Mouse (Mus musculus) midbrain, embryonic 13.5 days (tissue): ENCODE data around the gene Il17d. TPM values are rescaled to one million over a fixed set of nuclear protein-coding genes. Genes with fewer than 3 reads are reported as not detected.

Source experiments
- ATAC-seq: fragments of 200-750 bp; cut with Nextera tagmentation; 2 replicates; pipeline ENCODE4 v1.8.0; 2017; ENCODE audit warnings: mild to moderate bottlenecking, moderate TSS enrichment, moderate library complexity
- H3K27ac ChIP-seq: fragments of 300-500 bp; sonication (generic); 2 replicates; pipeline ENCODE4 v1.5.1; 2015; ENCODE audit warnings: inconsistent platforms, mild to moderate bottlenecking, moderate library complexity
- H3K27me3 ChIP-seq: fragments of 300-500 bp; sonication (generic); 2 replicates; pipeline ENCODE4 v1.6.1; 2015; ENCODE audit warnings: mild to moderate bottlenecking, inconsistent platforms
- H3K36me3 ChIP-seq: fragments of 300-500 bp; sonication (generic); 2 replicates; pipeline ENCODE4 v1.6.1; 2015; ENCODE audit warnings: mild to moderate bottlenecking, inconsistent platforms
- H3K4me1 ChIP-seq: fragments of 300-500 bp; sonication (generic); replicated peaks from 2 replicates; pipeline ENCODE4 v1.6.1; 2015; ENCODE audit warnings: inconsistent platforms
- H3K4me2 ChIP-seq: fragments of 300-500 bp; sonication (generic); replicated peaks from 2 replicates; pipeline ENCODE4 v1.6.1; 2015; ENCODE audit warnings: moderate library complexity, mild to moderate bottlenecking, inconsistent platforms
- H3K4me3 ChIP-seq: fragments of 300-500 bp; sonication (generic); replicated peaks from 2 replicates; pipeline ENCODE4 v1.5.1; 2015; ENCODE audit warnings: mild to moderate bottlenecking, inconsistent platforms
- H3K9ac ChIP-seq: fragments of 300-500 bp; sonication (generic); replicated peaks from 2 replicates; pipeline ENCODE4 v1.6.1; 2015; ENCODE audit warnings: mild to moderate bottlenecking, inconsistent platforms
- H3K9me3 ChIP-seq: fragments of 300-500 bp; sonication (generic); 2 replicates; pipeline ENCODE4 v1.6.1; 2016; ENCODE audit warnings: mild to moderate bottlenecking, inconsistent platforms
- WGBS: fragments of 180-500 bp; shearing (Covaris S2); methylation state at CpG from one replicate; pipeline ENCODE4 v1.1.7; 2015; 5-methylcytosine and 5-hydroxymethylcytosine counted together
- polyA plus RNA-seq: library from polyadenylated mRNA; unstranded; fragments of >200 nt; fragmentation: Nextera tagmentation; extraction: Ambion mirVana; gene quantifications from 2 replicates; pipeline ENCODE4 v1.2.1, GENCODE M21; 2015

Gene Il17d
- polyA plus RNA-seq, 1 experiment from 2014 or later = 4.4 TPM

- Histone ChIP-seq H3K36me3 (peaks cover 5% of the 10 kb centered on the region; the same call in 1 of the 2 replicates), H3K4me1 (no peaks in the 10 kb centered on the region), H3K27ac (no peak overlapping the region), H3K4me3 (no peak overlapping the region), H3K27me3 (no peaks in the 10 kb centered on the region), H3K9me3 (no peaks in the 10 kb centered on the region), H3K4me2 (no peak overlapping the region), H3K9ac (no peak overlapping the region)
- no peak for ATAC-seq
- WGBS = 88% methylated on average over 1 of the region's 1 CpGs
Observed at GRCm38 (mm10) chr14:57556922-57557321, 32.3 kb downstream of the Il17d start.

- ATAC-seq = no peak
- H3K4me3 ChIP-seq = no peak overlapping the region
- no peak overlapping the region for H3K9ac ChIP-seq
- H3K36me3 ChIP-seq = no peaks in the 10 kb centered on the region
- WGBS = 95% methylated on average over 6 of the region's 6 CpGs
- peaks cover 2% of the 10 kb centered on the region for H3K4me1 ChIP-seq
- H3K27me3 ChIP-seq = no peaks in the 10 kb centered on the region
- H3K4me2 ChIP-seq = no peak overlapping the region
- no peaks in the 10 kb centered on the region for H3K9me3 ChIP-seq
- H3K27ac ChIP-seq = no peak overlapping the region
Observed at GRCm38 (mm10) chr14:57565626-57566025, 41.0 kb downstream of the Il17d start.

- peak within 1 kb of the TSS; percentile 50 for H3K4me3 ChIP-seq
- WGBS = 10% methylated on average over 35 of the region's 35 CpGs
Observed at GRCm38 (mm10) chr14:57571155-57572133, 46.9 kb downstream of the Il17d start, which contains the start of gene Eef1akmt1. Eef1akmt1 (minus strand) TSS chr14:57571612.

GRCm38 (mm10) chr14:57574792-57575587 lies 50.4 kb downstream of the Il17d start:
- peaks cover 8% of the 10 kb centered on the region for H3K36me3 ChIP-seq
- H3K9ac ChIP-seq = no peak overlapping the region
- H3K4me2 ChIP-seq = no peak overlapping the region
- H3K9me3 ChIP-seq = no peaks in the 10 kb centered on the region
- peaks cover 6% of the 10 kb centered on the region for H3K4me1 ChIP-seq
- H3K27ac ChIP-seq = no peak overlapping the region
- no peak for ATAC-seq
- H3K27me3 ChIP-seq = no peaks in the 10 kb centered on the region
- H3K4me3 ChIP-seq = no peak overlapping the region
- 91% methylated on average over 6 of the region's 6 CpGs for WGBS

More at GRCm38 (mm10) chr14:57571155-57572133, 46.9 kb downstream of the Il17d start, which contains the start of gene Eef1akmt1:
- H3K4me2 ChIP-seq = peak within 1 kb of the TSS; percentile 63
- H3K9me3 ChIP-seq = no peaks in the 10 kb centered on the region
- peak within 1 kb of the TSS; percentile 73 for H3K9ac ChIP-seq
- peak; percentile 100 for ATAC-seq
- H3K27me3 ChIP-seq = no peaks in the 10 kb centered on the region
- H3K36me3 ChIP-seq = 0 out of 2 replicates have a peak, but pooled peaks cover under 1% of the 10 kb centered on the region
- peaks cover 6% of the 10 kb centered on the region for H3K4me1 ChIP-seq
- H3K27ac ChIP-seq = peak within 1 kb of the TSS; percentile 69; the same call in 1 of the 2 replicates

- Histone ChIP-seq H3K4me3 (no peak overlapping the region), H3K27ac (no peak overlapping the region), H3K4me2 (no peak overlapping the region), H3K4me1 (no peaks in the 10 kb centered on the region), H3K27me3 (no peaks in the 10 kb centered on the region), H3K9me3 (no peaks in the 10 kb centered on the region), H3K9ac (no peak overlapping the region), H3K36me3 (peaks cover 14% of the 10 kb centered on the region)
- 96% methylated on average over 2 of the region's 2 CpGs for WGBS
- ATAC-seq = no peak
Observed at GRCm38 (mm10) chr14:57576364-57577060, 51.9 kb downstream of the Il17d start.

GRCm38 (mm10) chr14:57591830-57592229 lies 67.3 kb downstream of the Il17d start:
- peaks cover 73% of the 10 kb centered on the region for H3K36me3 ChIP-seq
- no peak overlapping the region for H3K27ac ChIP-seq
- H3K27me3 ChIP-seq = no peaks in the 10 kb centered on the region
- H3K9ac ChIP-seq = no peak overlapping the region
- H3K9me3 ChIP-seq = no peaks in the 10 kb centered on the region
- ATAC-seq = no peak
- H3K4me1 ChIP-seq = no peaks in the 10 kb centered on the region
- 95% methylated on average over 3 of the region's 3 CpGs for WGBS
- no peak overlapping the region for H3K4me3 ChIP-seq
- no peak overlapping the region for H3K4me2 ChIP-seq

Other genes with a start within 250 kb of the Il17d start
- 5.6 and 6.6 TPM in 2 replicates for gene Cryl1, start 126.2 kb upstream of the Il17d start, polyA plus RNA-seq
- gene Ift88, start 100.7 kb upstream of the Il17d start, polyA plus RNA-seq = 22.1 and 22.3 TPM in 2 replicates
- 88.9 and 89.0 TPM in 2 replicates for gene Eef1akmt1, start 46.8 kb downstream of the Il17d start, polyA plus RNA-seq
- 16.5 and 17.9 TPM in 2 replicates for gene Xpo4, start 140.7 kb downstream of the Il17d start, polyA plus RNA-seq
- gene Gm49361, start 221.3 kb downstream of the Il17d start, polyA plus RNA-seq = not detected in 2 replicates
- 7.8 and 9.6 TPM in 2 replicates for gene Lats2, start 233.6 kb downstream of the Il17d start, polyA plus RNA-seq